Mouse (Mus musculus): ENCODE measurements around the gene Ksr1. TPM values are rescaled to one million over a fixed set of nuclear protein-coding genes. Genes with fewer than 3 reads are reported as not detected.

The Ksr1 gene
- polyA plus RNA-seq, 1 experiment: 20.3 TPM

DNA sequence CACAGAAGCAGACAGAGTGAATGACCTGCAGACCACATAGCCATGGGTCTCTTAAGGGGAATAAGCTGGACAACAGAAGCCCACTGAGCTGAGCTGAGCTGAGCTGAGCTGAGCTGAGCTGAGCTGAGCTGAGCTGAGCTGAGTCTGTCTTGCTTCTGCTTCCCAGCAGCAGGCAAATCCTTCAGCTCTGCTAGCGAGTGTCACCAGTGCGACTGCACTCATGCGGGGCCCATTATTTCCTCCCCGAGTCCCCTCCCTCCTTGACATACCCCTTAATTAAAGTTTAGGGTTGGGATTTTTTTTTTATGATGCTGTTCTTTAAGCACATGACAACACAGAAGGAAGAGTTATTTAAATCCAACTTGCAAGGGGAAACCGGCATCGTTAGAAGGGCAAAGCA, 32.1 kb downstream of the Ksr1 start:
- TF ChIP-seq GATA1 (IDR thresholded peaks at IDR 0.05; ENCODE audit: low read length): no peak

- TF ChIP-seq GATA1 (IDR thresholded peaks at IDR 0.05; ENCODE audit: low read length): no peak
Measured at GRCm38 (mm10) chr11:79113397-79113796, 32.8 kb downstream of the Ksr1 start.

- TF ChIP-seq GATA1 (IDR thresholded peaks at IDR 0.05; ENCODE audit: low read length): no peak
Measured at GRCm38 (mm10) chr11:79112559-79113302, 33.5 kb downstream of the Ksr1 start.

- no peak for TF ChIP-seq GATA1 (IDR thresholded peaks at IDR 0.05; ENCODE audit: low read length)
Measured at GRCm38 (mm10) chr11:79111864-79112558, 34.2 kb downstream of the Ksr1 start.

- TF ChIP-seq GATA1 (IDR thresholded peaks at IDR 0.05; ENCODE audit: low read length): no peak
Measured at GRCm38 (mm10) chr11:79110446-79110845, 35.8 kb downstream of the Ksr1 start.

GRCm38 (mm10) chr11:79107934-79108333, 38.3 kb downstream of the Ksr1 start:
- TF ChIP-seq GATA1 (IDR thresholded peaks at IDR 0.05; ENCODE audit: low read length): no peak

DNA sequence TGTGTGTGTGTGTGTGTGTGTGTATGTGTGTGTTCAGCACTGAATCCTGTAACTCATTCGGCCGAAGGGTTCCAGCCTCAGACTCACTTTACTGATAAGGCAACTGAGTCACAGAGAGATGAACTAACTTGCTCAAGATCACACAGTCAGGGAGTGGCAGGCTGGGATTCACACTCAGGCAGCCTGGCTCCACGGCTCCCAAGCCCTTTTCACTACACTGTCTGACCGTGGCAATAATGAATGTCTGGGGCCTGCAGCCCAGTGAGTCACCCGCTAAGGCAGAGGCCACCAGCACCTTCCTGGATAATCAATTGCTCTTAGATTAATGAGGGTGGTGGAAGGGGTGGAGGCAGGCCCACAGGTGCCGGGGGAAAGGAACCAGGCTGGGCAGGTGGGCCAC, 41.2 kb downstream of the Ksr1 start:
- TF ChIP-seq GATA1 (IDR thresholded peaks at IDR 0.05; ENCODE audit: low read length): no peak

- TF ChIP-seq GATA1 (IDR thresholded peaks at IDR 0.05; ENCODE audit: low read length): no peak
Measured at GRCm38 (mm10) chr11:79104538-79104937, 41.7 kb downstream of the Ksr1 start.

DNA sequence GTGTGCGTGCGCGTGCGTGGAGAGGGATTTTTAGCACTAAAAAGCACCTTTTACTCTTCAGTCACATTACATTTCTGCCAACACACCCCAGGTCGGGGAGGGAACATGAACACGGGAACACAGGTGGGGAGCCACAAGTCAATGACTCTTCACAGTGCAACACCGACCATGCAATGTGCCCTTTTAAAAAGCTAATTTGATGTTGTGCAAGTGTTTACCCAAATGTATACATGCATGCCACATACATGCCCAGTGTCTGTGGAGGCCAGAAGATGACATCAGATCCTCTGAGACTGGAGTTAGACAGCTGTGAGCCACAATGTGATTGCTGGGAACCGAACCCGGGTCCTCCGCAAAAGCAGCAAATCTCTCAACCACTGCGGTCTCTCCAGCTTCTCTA, 42.1 kb downstream of the Ksr1 start:
- no peak for TF ChIP-seq GATA1 (IDR thresholded peaks at IDR 0.05; ENCODE audit: low read length)

DNA sequence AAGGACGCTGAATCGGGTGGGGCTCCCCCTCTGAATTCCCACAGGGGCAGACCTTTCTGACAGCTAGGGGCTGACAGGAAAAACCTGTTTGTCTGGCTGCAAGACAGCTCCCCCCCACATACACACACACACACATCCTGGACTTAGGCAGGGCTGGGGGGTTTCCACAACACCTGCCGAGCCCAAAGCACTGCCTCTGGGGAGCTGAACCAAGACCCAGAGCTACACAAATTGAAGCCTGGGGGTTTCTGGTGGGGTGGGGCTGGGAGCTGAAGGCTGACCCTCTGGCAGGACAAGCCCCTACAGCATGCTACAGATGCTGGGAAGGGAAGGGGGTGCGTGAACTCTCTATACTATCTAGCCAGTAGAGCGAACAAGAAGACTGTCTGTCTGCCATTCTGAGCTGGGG, 42.7 kb downstream of the Ksr1 start:
- no peak for TF ChIP-seq GATA1 (IDR thresholded peaks at IDR 0.05; ENCODE audit: low read length)

DNA sequence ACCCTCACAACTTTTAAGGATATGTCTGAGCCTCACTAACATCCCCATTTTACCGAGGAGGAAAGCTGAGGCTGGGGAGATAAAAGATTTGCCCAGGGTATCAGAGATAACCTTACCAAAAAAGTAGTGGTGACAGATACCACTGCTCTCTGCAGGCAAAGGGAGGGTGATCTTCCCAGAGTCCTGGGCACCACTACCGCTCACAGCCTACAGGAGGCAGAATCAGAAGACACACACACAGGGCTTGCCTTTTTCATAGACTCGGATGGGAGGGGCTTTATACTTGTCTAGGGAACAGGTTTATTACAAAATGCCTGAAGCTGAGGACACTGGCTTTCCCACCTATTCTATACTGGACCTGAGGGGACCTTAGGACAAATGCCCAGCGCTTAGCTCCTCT, 43.9 kb downstream of the Ksr1 start:
- no peak for TF ChIP-seq GATA1 (IDR thresholded peaks at IDR 0.05; ENCODE audit: low read length)

DNA sequence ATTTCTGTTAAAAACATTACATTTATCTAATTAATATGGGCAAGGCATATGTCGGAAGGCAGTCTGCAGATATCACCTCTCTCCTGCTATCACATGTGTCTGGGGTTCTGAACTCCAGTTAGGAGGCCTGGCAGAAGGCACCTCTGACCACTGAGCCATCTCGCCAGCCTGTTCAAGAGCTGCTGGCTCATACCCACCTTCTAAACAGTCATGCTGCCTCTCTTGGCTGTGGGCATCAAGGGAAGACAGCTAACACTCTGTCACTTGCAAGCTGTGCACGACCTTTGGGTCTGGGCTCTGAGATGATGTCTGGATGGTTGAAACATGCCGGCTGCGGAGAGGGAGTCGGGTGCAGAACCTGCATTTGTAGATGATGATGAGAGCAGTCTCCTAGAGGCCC, 44.6 kb downstream of the Ksr1 start:
- no peak for TF ChIP-seq GATA1 (IDR thresholded peaks at IDR 0.05; ENCODE audit: low read length)

GRCm38 (mm10) chr11:79099032-79099431, 47.2 kb downstream of the Ksr1 start:
- TF ChIP-seq GATA1 (IDR thresholded peaks at IDR 0.05; ENCODE audit: low read length): no peak

- TF ChIP-seq GATA1 (IDR thresholded peaks at IDR 0.05; ENCODE audit: low read length): no peak
Measured at GRCm38 (mm10) chr11:79097736-79098135, 48.5 kb downstream of the Ksr1 start.

GRCm38 (mm10) chr11:79096673-79097072, 49.5 kb downstream of the Ksr1 start:
- TF ChIP-seq GATA1 (IDR thresholded peaks at IDR 0.05; ENCODE audit: low read length): no peak

DNA sequence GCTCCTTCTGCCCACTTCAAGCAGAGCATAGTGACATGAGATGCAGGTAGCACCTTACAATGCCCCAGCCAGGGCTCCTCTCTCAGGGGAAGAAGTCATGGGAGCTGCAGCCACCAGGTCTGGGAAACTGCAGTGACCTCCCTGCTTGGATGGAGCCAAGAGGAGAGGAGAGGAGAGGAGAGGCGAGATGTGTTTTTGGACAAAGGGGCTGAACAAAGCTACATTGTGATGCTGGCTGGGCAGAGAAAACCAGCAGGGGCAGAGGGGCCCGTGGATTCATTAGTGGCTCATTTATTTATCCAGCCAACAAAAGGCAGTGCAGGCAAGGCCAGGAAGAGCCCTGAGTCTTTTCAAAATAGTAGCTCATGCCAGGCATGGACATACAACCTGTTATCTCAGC, 50.5 kb downstream of the Ksr1 start:
- TF ChIP-seq GATA1 (IDR thresholded peaks at IDR 0.05; ENCODE audit: low read length): no peak

- TF ChIP-seq GATA1 (IDR thresholded peaks at IDR 0.05; ENCODE audit: low read length): no peak
Measured at GRCm38 (mm10) chr11:79094727-79095126, 51.5 kb downstream of the Ksr1 start.

All from G1E-ER4 (cell line).